Mouse (Mus musculus): ENCODE measurements at regions not wholly inside any gene's neighbourhood (a gene's known extent, or its start where the extent isn't known, plus 50 kb on each side); places are given as distances from the start of the nearest gene placed in this dataset.

GRCm38 (mm10) chr7:136345051-136345450, 549.4 kb upstream of the Mgmt start:
- in situ Hi-C loops (cut with MboI, MseI), result loop anchor here (10.0 kb wide), 1 partner anchor 580 kb away; no protein-coding TSS in a partner anchor

GRCm38 (mm10) chr7:136346531-136346930, 547.9 kb upstream of the Mgmt start:
- in situ Hi-C loops (cut with MboI, MseI), result loop anchor here (10.0 kb wide), 1 partner anchor 578 kb away; no protein-coding TSS in a partner anchor

GRCm38 (mm10) chr7:136348309-136348708, 546.1 kb upstream of the Mgmt start:
- in situ Hi-C loops (cut with MboI, MseI), result loop anchor here (10.0 kb wide), 1 partner anchor 576 kb away; no protein-coding TSS in a partner anchor

GRCm38 (mm10) chr7:136349651-136350050, 544.8 kb upstream of the Mgmt start:
- in situ Hi-C loops (cut with MboI, MseI), result loop anchor here (10.0 kb wide), 1 partner anchor 575 kb away; no protein-coding TSS in a partner anchor

- in situ Hi-C loops (cut with MboI, MseI), result no loop called here
Measured at GRCm38 (mm10) chr7:136357011-136357410, 537.4 kb upstream of the Mgmt start.

GRCm38 (mm10) chr7:136365318-136366211, 528.8 kb upstream of the Mgmt start:
- in situ Hi-C loops (cut with MboI, MseI), result no loop called here

- in situ Hi-C loops (cut with MboI, MseI), result no loop called here
Measured at GRCm38 (mm10) chr7:136377259-136377658, 517.2 kb upstream of the Mgmt start.

GRCm38 (mm10) chr7:136377742-136378141, 516.7 kb upstream of the Mgmt start:
- in situ Hi-C loops (cut with MboI, MseI), result no loop called here

GRCm38 (mm10) chr7:136378321-136378720, 516.1 kb upstream of the Mgmt start:
- in situ Hi-C loops (cut with MboI, MseI), result no loop called here

GRCm38 (mm10) chr7:136379319-136379718, 515.1 kb upstream of the Mgmt start:
- in situ Hi-C loops (cut with MboI, MseI), result no loop called here

- in situ Hi-C loops (cut with MboI, MseI), result no loop called here
Measured at GRCm38 (mm10) chr7:136379741-136380140, 514.7 kb upstream of the Mgmt start.

- in situ Hi-C loops (cut with MboI, MseI), result no loop called here
Measured at GRCm38 (mm10) chr7:136383296-136383695, 511.1 kb upstream of the Mgmt start.

GRCm38 (mm10) chr7:136387736-136388135, 506.7 kb upstream of the Mgmt start:
- in situ Hi-C loops (cut with MboI, MseI), result no loop called here

- in situ Hi-C loops (cut with MboI, MseI), result no loop called here
Measured at GRCm38 (mm10) chr7:136390066-136390465, 504.3 kb upstream of the Mgmt start.

GRCm38 (mm10) chr7:136393454-136393853, 501.0 kb upstream of the Mgmt start:
- in situ Hi-C loops (cut with MboI, MseI), result no loop called here

GRCm38 (mm10) chr7:136395838-136396237, 498.6 kb upstream of the Mgmt start:
- in situ Hi-C loops (cut with MboI, MseI), result no loop called here

- in situ Hi-C loops (cut with MboI, MseI), result no loop called here
Measured at GRCm38 (mm10) chr7:136397101-136397500, 497.3 kb upstream of the Mgmt start.

- in situ Hi-C loops (cut with MboI, MseI), result no loop called here
Measured at GRCm38 (mm10) chr7:136402688-136403597, 491.5 kb upstream of the Mgmt start.

- in situ Hi-C loops (cut with MboI, MseI), result no loop called here
Measured at GRCm38 (mm10) chr7:136405391-136405790, 489.0 kb upstream of the Mgmt start.

- in situ Hi-C loops (cut with MboI, MseI), result no loop called here
Measured at GRCm38 (mm10) chr7:136406258-136407100, 487.9 kb upstream of the Mgmt start.

- in situ Hi-C loops (cut with MboI, MseI), result loop anchor here (10.0 kb wide), 1 partner anchor 840 kb away; no protein-coding TSS in a partner anchor
Measured at GRCm38 (mm10) chr7:136414808-136415207, 479.6 kb upstream of the Mgmt start.
